24 mouse cellular contexts compared by ENCODE assay signal in genomic region chr1:119221901-119222300, GRCm38 (mm10).
A peak's percentile ranks its signal among the peaks of the same experiment; 100 is the strongest.
DNase-seq lines count a peak whose midpoint lies in the region; ATAC-seq and TF ChIP-seq lines count a peak whose summit lies in the region.
"Had no signal": no experiment of that assay in that cellular context is flagged by ENCODE, and none has a peak within 500 bp of the region (broad histone marks: within the 10 kb centered on the region; RNA-seq: fewer than 3 reads in every experiment).

No protein-coding gene starts in this region.

- no peaks in the 10 kb centered on the region for H3K9me3 ChIP-seq in forebrain, postnatal 0 days (ENCODE audit: low read length)
- no peaks in the 10 kb centered on the region for H3K9me3 ChIP-seq in forebrain, embryonic 14.5 days (replicated peaks; ENCODE audit: control insufficient read depth, low read length)
- H3K9me3 ChIP-seq: embryonic facial prominence, embryonic 12.5 days; heart, embryonic 10.5 days; hindbrain, embryonic 12.5 days had no signal

- intact Hi-C loops in left cerebral cortex, postnatal 14 days (cut with DNase I), result no loop called here

- DNase-seq in forebrain, postnatal 0 days, result peak; percentile 31
- DNase-seq in forebrain, embryonic 14.5 days (ENCODE audit: low spot score), result no peak
- DNase-seq in left cerebral cortex, postnatal 14 days (ENCODE audit: low spot score in 2 of 2), result peak; percentile 5 to 45
- DNase-seq in left cerebral cortex, adult 11 months (ENCODE audit: low spot score), result no peak
- peak; percentile 8 to 22 for DNase-seq in right cerebral cortex, adult 2 months (ENCODE audit: low spot score in 2 of 2)
- DNase-seq in right cerebral cortex, postnatal 14 days, result no peak
- peak; percentile 45 for DNase-seq in telencephalon, adult 2 months (ENCODE audit: low read depth, low spot score)
- no peak for DNase-seq in adrenal gland, adult 2 months
- DNase-seq: adrenal gland, postnatal 14 days; B cell, adult 2 months; cerebellum, adult 11 months; cerebellum, adult 8-10 months; gastrocnemius, postnatal 10 days; heart, adult 18-20 months; heart, postnatal 10 days; heart, postnatal 4 days had no signal

- ATAC-seq in forebrain, postnatal 0 days, result peak; percentile 27; the same call in 1 of the 2 replicates
- no peak for ATAC-seq in forebrain, embryonic 14.5 days
- ATAC-seq: CD4-positive, CD25-positive, alpha-beta regulatory T cell, adult 4 months; forebrain, embryonic 16.5 days; hindbrain, embryonic 16.5 days; inflammation-experienced regulatory T-cells, adult 6 months had no signal

- TF ChIP-seq CTCF in forebrain, postnatal 0 days (IDR thresholded peaks at IDR 0.05; ENCODE audit: low read depth), result no peak

- H3K4me2 ChIP-seq in forebrain, postnatal 0 days (ENCODE audit: low read depth), result no peak overlapping the region
- H3K4me2 ChIP-seq in forebrain, embryonic 14.5 days (ENCODE audit: low read length), result no peak overlapping the region
- H3K4me2 ChIP-seq: embryonic facial prominence, embryonic 12.5 days; hindbrain, embryonic 12.5 days had no signal

- H3K27me3 ChIP-seq in forebrain, postnatal 0 days (ENCODE audit: insufficient read depth, low read length), result no peaks in the 10 kb centered on the region
- H3K27me3 ChIP-seq in forebrain, embryonic 14.5 days (replicated peaks; ENCODE audit: control insufficient read depth, insufficient read depth, low read length), result no peaks in the 10 kb centered on the region

- no peaks in the 10 kb centered on the region for H3K36me3 ChIP-seq in forebrain, postnatal 0 days (ENCODE audit: insufficient read depth)
- no peaks in the 10 kb centered on the region for H3K36me3 ChIP-seq in forebrain, embryonic 14.5 days (ENCODE audit: control insufficient read depth, insufficient read depth, low read length)
- H3K36me3 ChIP-seq: embryonic facial prominence, embryonic 12.5 days; G1E; heart, embryonic 10.5 days; hindbrain, embryonic 12.5 days had no signal

- H3K9ac ChIP-seq in forebrain, postnatal 0 days, result no peak overlapping the region
- H3K9ac ChIP-seq in forebrain, embryonic 14.5 days (ENCODE audit: low read length), result no peak overlapping the region
- H3K9ac ChIP-seq: embryonic facial prominence, embryonic 12.5 days; hindbrain, embryonic 12.5 days had no signal

- 77% methylated on average over 6 of the region's 6 CpGs for WGBS in forebrain, postnatal 0 days
- 85% methylated on average over 6 of the region's 6 CpGs for WGBS in forebrain, embryonic 14.5 days

- H3K27ac ChIP-seq in forebrain, postnatal 0 days (ENCODE audit: low read depth, low read length), result no peak overlapping the region
- no peak overlapping the region for H3K27ac ChIP-seq in forebrain, embryonic 14.5 days (ENCODE audit: low read depth, low read length)
- H3K27ac ChIP-seq: embryonic facial prominence, embryonic 12.5 days; heart, embryonic 10.5 days; hindbrain, embryonic 12.5 days had no signal

- H3K4me1 ChIP-seq in forebrain, postnatal 0 days (ENCODE audit: insufficient read depth), result no peaks in the 10 kb centered on the region
- no peaks in the 10 kb centered on the region for H3K4me1 ChIP-seq in forebrain, embryonic 14.5 days (ENCODE audit: control insufficient read depth, insufficient read depth, low read length)
- H3K4me1 ChIP-seq: hindbrain, embryonic 12.5 days had no signal

- H3K4me3 ChIP-seq in forebrain, postnatal 0 days (ENCODE audit: low read depth, low read length), result no peak overlapping the region
- H3K4me3 ChIP-seq in forebrain, embryonic 14.5 days (ENCODE audit: low read depth, low read length), result no peak overlapping the region
- H3K4me3 ChIP-seq: embryonic facial prominence, embryonic 12.5 days; heart, embryonic 10.5 days; hindbrain, embryonic 12.5 days had no signal

Comparison
In these comparisons a context has a peak if more than half of its experiments do, and no peak if none do; other contexts are left out.
1. DNase-seq: peak in forebrain, postnatal 0 days (single experiment), left cerebral cortex, postnatal 14 days (2 of 2), right cerebral cortex, adult 2 months (2 of 2) and telencephalon, adult 2 months (single experiment); none in forebrain, embryonic 14.5 days (single experiment), left cerebral cortex, adult 11 months (single experiment), right cerebral cortex, postnatal 14 days (single experiment) and adrenal gland, adult 2 months (single experiment).